Mouse (Mus musculus): ENCODE data around the gene Tcl1b4. TPM values are rescaled to one million over a fixed set of nuclear protein-coding genes. Genes with fewer than 3 reads are reported as not detected.

Gene Tcl1b4
- total and polyA plus RNA-seq, 2 experiments from 2014 or later: not detected

DNA sequence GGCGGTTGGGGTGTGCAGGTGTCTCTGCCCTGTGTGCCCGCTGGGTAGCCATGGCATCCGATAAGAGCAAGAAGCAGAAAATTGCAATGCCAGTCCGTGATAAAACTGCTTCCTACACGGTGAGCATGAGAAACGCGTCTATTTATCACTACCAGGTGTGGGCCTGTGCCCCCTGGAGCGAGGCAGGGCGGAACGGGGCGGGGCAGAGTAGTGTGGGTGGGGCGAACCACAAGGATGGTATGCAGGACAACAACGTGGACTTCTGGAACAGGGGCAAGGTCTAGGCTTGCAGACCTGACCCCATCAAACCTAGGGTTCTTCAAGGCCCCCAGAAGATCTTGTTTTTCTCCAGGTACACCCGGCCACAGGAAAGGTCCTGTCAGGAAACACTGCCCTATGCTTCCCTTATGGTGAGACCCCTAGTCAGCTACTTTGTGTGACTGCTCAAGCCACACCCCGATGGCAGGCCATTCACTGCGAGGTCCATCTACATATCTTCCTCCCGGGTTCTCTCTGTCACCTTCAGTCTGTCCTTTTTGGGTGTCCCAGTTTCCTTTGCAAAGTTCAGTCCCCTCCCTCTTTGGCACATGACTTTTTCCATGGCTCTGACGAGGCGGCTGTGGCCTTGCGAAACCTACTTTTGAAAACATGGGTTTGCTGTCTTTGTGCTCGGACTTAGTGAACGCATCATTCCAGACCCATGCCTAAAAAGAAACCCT lies 21.0 kb downstream of the Tcl1b4 start, which contains the start of gene Tcl1:
TSS of gene Tcl1 (minus strand) at position 193 of the 719 bp plus-strand sequence.
- Histone ChIP-seq H3K9ac (replicated peaks; ENCODE audit: low read length) (no peak within 1 kb of the TSS), H3K36me3 (ENCODE audit: insufficient read depth, low read length) (no peaks in the 10 kb centered on the region), H3K27ac (no peak within 1 kb of the TSS), H3K4me2 (ENCODE audit: low read depth, low read length) (no peak within 1 kb of the TSS), H3K9me3 (ENCODE audit: low read length) (no peaks in the 10 kb centered on the region), H3K27me3 (ENCODE audit: insufficient read depth, low read length) (no peaks in the 10 kb centered on the region), H3K4me1 (ENCODE audit: insufficient read depth, low read length) (no peaks in the 10 kb centered on the region), H3K4me3 (ENCODE audit: low read length) (no peak within 1 kb of the TSS)
- no peak for TF ChIP-seq CTCF (IDR thresholded peaks at IDR 0.05; ENCODE audit: low read depth)
- no peak for DNase-seq (ENCODE audit: low spot score)
- WGBS: 92% methylated on average over 22 of the region's 22 CpGs
- ATAC-seq: no peak

DNA sequence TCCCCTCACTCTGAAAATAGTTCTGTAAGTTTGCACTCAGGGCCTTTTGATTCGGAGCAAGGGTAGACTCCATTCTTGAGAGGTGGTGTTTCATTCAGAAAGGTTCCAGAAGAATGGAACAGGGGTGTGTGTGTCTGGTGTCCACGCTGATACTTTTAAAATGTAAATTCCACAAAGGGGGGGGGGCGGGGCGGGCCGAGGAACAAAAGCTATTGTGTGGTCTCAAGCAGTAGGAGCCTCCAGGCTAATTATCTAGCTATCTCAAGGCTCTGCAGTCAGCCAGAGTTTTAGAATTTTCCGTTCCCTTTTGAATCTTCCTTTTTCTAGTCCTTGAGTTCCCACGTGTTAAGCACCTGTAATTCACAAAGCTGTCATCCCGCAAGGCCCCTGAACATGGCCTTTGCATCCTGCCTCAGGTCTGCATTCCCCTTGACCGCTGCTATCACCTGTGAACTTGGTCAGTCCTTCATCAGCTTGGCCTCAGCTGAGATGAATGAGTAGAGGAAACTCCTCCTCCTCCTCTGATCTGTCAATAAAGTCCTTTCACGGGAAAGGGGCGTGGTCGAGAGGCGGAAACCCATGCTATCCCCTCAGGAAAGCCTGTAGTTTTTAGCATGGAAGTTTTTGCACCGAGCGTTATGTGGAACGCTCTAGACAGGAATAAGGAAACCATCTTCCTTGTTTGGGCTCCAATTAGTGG lies 23.0 kb downstream of the Tcl1b4 start:
- WGBS: 41% methylated on average over 16 of the region's 16 CpGs
- Histone ChIP-seq H3K27me3 (ENCODE audit: insufficient read depth, low read length) (no peaks in the 10 kb centered on the region), H3K36me3 (ENCODE audit: insufficient read depth, low read length) (no peaks in the 10 kb centered on the region), H3K4me1 (ENCODE audit: insufficient read depth, low read length) (no peaks in the 10 kb centered on the region), H3K4me2 (ENCODE audit: low read depth, low read length) (no peak overlapping the region), H3K27ac (no peak overlapping the region), H3K4me3 (ENCODE audit: low read length) (no peak overlapping the region), H3K9me3 (ENCODE audit: low read length) (no peaks in the 10 kb centered on the region), H3K9ac (replicated peaks; ENCODE audit: low read length) (no peak overlapping the region)
- DNase-seq (ENCODE audit: low spot score) (no peak), ATAC-seq (no peak)
- TF ChIP-seq CTCF (IDR thresholded peaks at IDR 0.05; ENCODE audit: low read depth): no peak

GRCm38 (mm10) chr12:105234362-105234761 lies 32.6 kb downstream of the Tcl1b4 start:
- no peaks in the 10 kb centered on the region for H3K9me3 ChIP-seq (ENCODE audit: low read length)
- H3K9ac ChIP-seq (replicated peaks; ENCODE audit: low read length): no peak overlapping the region
- 47% methylated on average over 11 of the region's 11 CpGs for WGBS
- TF ChIP-seq CTCF (IDR thresholded peaks at IDR 0.05; ENCODE audit: low read depth): no peak
- DNase-seq (ENCODE audit: low spot score): peak; percentile 18
- H3K27me3 ChIP-seq (ENCODE audit: insufficient read depth, low read length): no peaks in the 10 kb centered on the region
- H3K36me3 ChIP-seq (ENCODE audit: insufficient read depth, low read length): no peaks in the 10 kb centered on the region
- H3K27ac ChIP-seq: no peak overlapping the region
- H3K4me3 ChIP-seq (ENCODE audit: low read length): no peak overlapping the region
- no peaks in the 10 kb centered on the region for H3K4me1 ChIP-seq (ENCODE audit: insufficient read depth, low read length)
- ATAC-seq: no peak
- no peak overlapping the region for H3K4me2 ChIP-seq (ENCODE audit: low read depth, low read length)

GRCm38 (mm10) chr12:105235091-105235490 lies 33.3 kb downstream of the Tcl1b4 start:
- Histone ChIP-seq H3K36me3 (ENCODE audit: insufficient read depth, low read length) (no peaks in the 10 kb centered on the region), H3K4me1 (ENCODE audit: insufficient read depth, low read length) (no peaks in the 10 kb centered on the region), H3K4me2 (ENCODE audit: low read depth, low read length) (no peak overlapping the region), H3K9ac (replicated peaks; ENCODE audit: low read length) (no peak overlapping the region), H3K27ac (no peak overlapping the region), H3K27me3 (ENCODE audit: insufficient read depth, low read length) (no peaks in the 10 kb centered on the region), H3K4me3 (ENCODE audit: low read length) (no peak overlapping the region), H3K9me3 (ENCODE audit: low read length) (no peaks in the 10 kb centered on the region)
- no peak for TF ChIP-seq CTCF (IDR thresholded peaks at IDR 0.05; ENCODE audit: low read depth)
- WGBS: 79% methylated on average over 3 of the region's 3 CpGs
- ATAC-seq (no peak), DNase-seq (ENCODE audit: low spot score) (no peak)

GRCm38 (mm10) chr12:105239060-105239459 lies 37.3 kb downstream of the Tcl1b4 start:
- no peaks in the 10 kb centered on the region for H3K27me3 ChIP-seq (ENCODE audit: insufficient read depth, low read length)
- no peak overlapping the region for H3K9ac ChIP-seq (replicated peaks; ENCODE audit: low read length)
- TF ChIP-seq CTCF (IDR thresholded peaks at IDR 0.05; ENCODE audit: low read depth): no peak
- H3K4me1 ChIP-seq (ENCODE audit: insufficient read depth, low read length): no peaks in the 10 kb centered on the region
- WGBS: 48% methylated on average over 9 of the region's 9 CpGs
- ATAC-seq (no peak), DNase-seq (ENCODE audit: low spot score) (no peak)
- H3K27ac ChIP-seq: no peak overlapping the region
- no peaks in the 10 kb centered on the region for H3K9me3 ChIP-seq (ENCODE audit: low read length)
- no peaks in the 10 kb centered on the region for H3K36me3 ChIP-seq (ENCODE audit: insufficient read depth, low read length)
- H3K4me2 ChIP-seq (ENCODE audit: low read depth, low read length): no peak overlapping the region
- no peak overlapping the region for H3K4me3 ChIP-seq (ENCODE audit: low read length)

DNA sequence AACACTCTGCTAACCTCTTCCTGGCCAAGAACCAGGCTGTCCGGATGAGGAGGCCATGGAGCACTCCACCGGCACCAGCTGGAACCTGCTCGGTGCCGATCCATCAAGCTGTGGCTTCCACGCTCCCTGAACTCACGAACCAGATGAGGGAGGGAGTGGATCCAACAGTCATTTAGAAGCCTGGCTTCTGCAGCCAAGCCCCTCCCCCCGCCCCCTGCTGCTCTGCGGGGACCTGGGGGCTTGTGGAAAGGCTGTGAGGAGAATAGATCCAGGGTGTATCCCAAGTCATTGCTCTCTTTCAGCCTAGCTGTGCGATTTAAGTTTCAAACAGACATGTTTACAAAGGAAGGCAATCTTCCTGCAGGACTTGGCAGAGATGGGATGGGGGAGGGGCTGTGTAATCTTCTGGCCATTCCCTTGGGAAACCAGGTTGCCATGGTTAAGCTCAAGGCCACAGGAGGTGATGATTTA lies 47.0 kb downstream of the Tcl1b4 start:
- no peak for TF ChIP-seq CTCF (IDR thresholded peaks at IDR 0.05; ENCODE audit: low read depth)
- H3K27ac ChIP-seq: no peak overlapping the region
- DNase-seq (ENCODE audit: low spot score) (peak; percentile 66), ATAC-seq (peak; percentile 63; the same call in 1 of the 2 replicates)
- 6% methylated on average over 9 of the region's 9 CpGs for WGBS
- no peaks in the 10 kb centered on the region for H3K36me3 ChIP-seq (ENCODE audit: insufficient read depth, low read length)
- peak overlapping the region; percentile 38 for H3K4me2 ChIP-seq (ENCODE audit: low read depth, low read length)
- peaks cover 20% of the 10 kb centered on the region for H3K4me1 ChIP-seq (ENCODE audit: insufficient read depth, low read length)
- no peak overlapping the region for H3K9ac ChIP-seq (replicated peaks; ENCODE audit: low read length)
- no peak overlapping the region for H3K4me3 ChIP-seq (ENCODE audit: low read length)
- H3K27me3 ChIP-seq (ENCODE audit: insufficient read depth, low read length): no peaks in the 10 kb centered on the region
- H3K9me3 ChIP-seq (ENCODE audit: low read length): no peaks in the 10 kb centered on the region

Measured in hindbrain, postnatal 0 days (tissue).